Mouse (Mus musculus) G1E-ER4 (cell line): Measurements from ENCODE around the gene Opcml. TPM values are rescaled to one million over a fixed set of nuclear protein-coding genes. Genes with fewer than 3 reads are reported as not detected.

Experiments
- GATA1 ChIP-seq: IDR thresholded peaks from one replicate; pipeline ENCODE4 v1.8.0; 2012; ENCODE audit warnings: low read length, inconsistent platforms
- polyA plus RNA-seq: library from polyadenylated mRNA; stranded (reverse); fragments of >175 nt; gene quantifications from 2 replicates; pipeline ENCODE4 v1.2.3, GENCODE M21; 2012

The Opcml gene
- polyA plus RNA-seq, 1 experiment, result not detected

- no peak for TF ChIP-seq GATA1
Measured at GRCm38 (mm10) chr9:28490410-28490809, 699.8 kb downstream of the Opcml start.

DNA sequence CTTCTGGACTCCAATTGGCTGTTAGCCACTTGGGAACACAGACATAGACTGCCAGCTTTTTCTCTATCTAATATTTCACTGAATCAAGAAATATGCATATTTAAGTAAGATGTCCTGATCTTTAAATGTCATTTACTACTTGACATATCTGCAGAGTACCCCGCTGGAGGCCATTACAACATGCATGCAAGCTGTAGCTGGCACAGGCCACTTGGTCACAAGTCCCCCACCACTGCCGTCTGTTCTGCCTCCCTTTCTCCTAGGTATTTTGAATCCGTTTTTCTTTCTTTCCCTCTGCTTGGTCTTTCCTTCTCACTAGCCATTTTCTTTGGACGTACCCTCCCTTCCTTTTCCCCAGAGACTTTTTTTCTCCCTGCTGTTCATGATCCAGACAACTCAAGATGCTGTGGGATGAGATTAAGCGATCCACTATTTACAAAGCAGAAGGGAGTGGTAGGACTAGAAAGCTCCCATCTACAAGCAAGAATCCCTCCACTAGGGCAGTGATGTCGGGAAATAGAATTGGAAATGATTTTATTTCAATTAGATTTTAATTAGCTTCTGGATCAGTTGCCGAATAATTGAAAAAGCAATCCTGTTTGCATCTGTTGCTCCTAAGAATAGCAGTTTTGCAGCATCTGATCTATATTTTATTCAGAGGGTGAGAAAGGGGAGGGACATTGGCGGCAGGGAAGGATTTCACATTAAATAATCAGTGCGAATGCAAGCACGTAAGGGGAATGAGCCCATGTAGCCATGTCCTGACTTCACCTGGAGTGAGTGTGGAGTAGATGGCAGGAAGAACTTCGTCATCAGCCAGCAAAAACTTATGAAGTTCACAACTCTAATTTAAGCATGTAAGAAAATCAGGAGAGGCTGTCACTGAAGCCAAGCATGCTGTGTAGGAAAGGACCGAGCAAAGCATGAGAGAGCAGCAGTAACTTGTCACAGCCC lies 709.5 kb downstream of the Opcml start:
- no peak for TF ChIP-seq GATA1

DNA sequence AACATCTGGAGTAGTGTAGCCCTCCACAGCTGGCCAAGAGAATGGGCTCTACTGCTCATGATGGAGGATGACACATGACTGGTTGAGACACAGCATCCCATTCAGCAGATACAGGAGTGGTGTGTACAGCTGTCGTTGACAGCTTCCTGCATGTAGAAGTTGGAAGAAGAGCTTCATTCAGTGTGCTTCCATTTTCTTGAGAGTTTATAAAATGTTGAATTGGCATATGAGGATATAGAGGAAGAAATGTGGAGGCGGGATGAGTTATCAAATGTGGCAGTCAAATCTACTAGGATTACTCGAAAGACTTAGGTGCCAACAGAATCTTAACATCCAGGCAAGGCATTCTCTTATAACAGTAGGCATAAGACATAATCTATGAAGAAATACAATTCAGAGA lies 723.3 kb downstream of the Opcml start:
- TF ChIP-seq GATA1, result no peak

DNA sequence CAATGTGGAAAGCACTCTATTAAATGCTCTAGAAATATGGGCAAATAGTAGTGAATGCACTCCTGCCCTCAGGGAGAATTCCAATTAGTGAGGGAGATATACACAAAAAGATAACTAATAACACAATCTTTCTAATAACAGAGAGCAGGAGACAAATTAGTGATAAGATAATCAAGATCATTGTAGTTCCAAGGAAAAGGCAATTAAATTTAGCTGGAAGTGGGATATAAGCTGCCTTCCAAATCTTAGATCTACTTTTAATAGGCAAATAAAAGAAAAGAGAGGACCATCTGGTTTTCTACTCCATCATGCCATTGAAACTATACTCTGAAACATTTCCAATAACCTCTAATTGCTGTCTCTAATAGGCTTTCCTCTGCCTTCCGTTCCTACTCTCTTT lies 742.6 kb downstream of the Opcml start:
- no peak for TF ChIP-seq GATA1

DNA sequence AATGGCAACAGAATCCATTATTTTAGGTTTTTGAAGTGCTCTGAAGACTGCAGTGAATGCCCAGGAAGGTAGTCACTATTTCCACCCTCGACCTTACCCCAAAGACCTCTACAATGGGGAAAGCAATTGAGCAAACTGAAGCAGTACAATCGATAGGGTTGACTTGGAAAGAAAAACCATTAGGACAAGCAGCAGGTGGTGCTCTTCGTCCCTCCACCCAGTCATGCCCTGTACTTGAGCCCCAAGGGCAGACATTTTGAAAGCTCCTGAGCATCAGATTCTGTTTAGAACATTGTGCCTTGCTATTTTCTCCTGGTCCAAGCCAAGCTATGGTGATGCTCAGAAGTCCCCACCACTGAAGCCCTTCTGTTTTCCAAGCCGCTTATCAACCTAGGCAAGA lies 744.4 kb downstream of the Opcml start:
- no peak for TF ChIP-seq GATA1

DNA sequence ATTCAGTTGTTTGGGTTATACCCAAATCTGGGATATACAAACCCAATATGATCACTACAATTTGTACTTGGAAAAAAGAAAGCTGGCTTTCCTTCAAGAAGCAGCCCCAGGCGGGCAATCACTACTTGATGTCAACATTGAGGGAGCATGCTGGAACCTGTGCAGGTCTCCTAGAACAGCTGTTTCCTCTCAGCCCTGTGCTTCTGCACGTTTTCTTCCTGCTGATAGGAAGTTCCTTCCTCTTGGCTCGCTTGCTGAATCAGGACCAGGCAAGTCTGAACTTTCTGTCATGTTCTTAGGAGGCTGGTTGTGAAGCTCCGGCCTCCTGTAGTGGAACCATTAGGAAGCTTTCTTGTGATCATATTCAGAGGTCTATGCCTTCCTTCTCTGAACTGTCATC lies 746.1 kb downstream of the Opcml start:
- TF ChIP-seq GATA1, result no peak

- no peak for TF ChIP-seq GATA1
Measured at GRCm38 (mm10) chr9:28548189-28548588, 757.6 kb downstream of the Opcml start.

DNA sequence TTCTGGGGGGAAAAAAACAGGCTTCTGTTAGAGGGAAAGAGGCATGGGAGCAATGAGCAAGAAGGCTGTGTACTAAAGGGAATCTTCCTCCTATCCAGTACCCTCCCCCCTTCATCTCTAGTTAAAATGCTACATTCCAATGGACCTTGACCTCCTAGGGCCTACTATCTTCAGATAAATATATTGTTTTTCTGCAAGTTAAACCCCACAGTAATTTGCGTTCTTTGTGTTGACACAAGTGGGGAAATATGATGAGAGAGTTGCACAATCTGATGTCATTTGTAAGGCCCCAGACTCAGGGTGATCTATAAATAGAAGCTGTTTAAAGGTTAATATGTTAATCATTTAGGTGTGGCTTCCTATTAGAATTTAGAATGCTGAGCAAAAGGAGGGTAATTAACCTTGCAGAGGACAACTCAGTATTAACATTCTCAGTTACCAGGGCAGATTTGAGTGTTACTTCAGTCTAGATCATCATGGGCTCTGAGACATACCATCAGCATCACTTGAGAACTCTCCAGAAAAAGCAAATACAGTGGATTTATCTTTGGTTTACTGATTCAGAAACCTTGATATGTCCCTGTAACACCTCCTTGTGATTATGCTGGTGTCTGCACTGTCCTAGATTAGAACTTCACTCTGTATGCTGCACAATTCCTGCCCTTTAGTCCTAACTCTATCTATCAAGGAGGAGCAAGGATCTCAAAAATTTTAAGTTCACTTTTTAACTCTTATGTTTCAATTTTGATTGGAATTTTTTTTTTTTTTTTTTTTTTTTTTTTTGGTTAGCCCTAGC lies 762.0 kb downstream of the Opcml start:
- no peak for TF ChIP-seq GATA1

GRCm38 (mm10) chr9:28558628-28559027 lies 768.1 kb downstream of the Opcml start:
- TF ChIP-seq GATA1, result no peak

DNA sequence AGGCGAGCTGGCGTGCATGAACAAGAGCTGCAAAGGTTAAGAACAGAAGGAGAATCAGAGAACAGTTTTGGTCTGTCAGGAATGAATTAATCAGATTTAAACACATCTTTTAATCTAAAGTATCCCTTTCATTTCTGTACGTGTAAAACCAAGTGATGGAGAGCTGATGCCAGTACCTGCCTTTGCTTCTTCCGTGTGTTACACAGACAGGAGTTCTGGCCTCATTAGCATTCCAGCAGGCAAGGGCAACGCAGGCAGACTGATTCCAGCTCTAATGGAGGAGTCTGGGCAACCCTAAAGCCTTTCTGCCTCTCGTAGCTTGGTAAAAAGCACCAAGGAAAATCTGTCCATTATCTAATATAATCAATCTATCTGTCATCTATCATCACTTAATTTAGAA lies 771.2 kb downstream of the Opcml start:
- no peak for TF ChIP-seq GATA1

DNA sequence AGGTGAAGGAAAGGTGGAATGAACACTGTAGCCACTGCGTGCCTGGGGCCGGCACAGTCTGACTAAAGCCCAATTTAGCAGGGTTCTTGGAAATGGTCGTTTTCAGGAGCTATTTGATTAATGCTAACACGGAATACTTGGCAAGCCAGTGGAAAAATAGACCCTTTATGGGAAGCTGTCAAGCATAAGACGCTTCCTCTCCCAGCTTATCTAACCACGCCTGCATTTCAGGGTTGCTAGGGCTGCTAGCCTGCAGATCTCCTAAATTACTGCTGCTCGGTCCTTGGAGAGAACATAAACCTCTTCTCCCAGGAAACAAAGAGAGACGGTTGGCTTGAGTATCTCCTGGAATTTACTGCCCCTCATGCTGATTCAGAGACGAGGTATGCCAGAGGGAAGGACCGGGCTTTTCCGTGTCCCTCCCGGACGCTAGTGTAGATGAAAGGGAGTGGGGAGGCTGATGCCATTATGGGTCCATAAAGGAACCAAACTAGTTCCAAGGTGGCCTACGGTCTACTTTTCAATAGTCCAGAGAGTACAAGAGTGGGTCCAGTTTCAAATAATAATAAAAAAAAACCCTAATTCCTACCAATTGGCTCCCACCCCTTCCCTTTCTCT lies 772.6 kb downstream of the Opcml start:
- no peak for TF ChIP-seq GATA1

DNA sequence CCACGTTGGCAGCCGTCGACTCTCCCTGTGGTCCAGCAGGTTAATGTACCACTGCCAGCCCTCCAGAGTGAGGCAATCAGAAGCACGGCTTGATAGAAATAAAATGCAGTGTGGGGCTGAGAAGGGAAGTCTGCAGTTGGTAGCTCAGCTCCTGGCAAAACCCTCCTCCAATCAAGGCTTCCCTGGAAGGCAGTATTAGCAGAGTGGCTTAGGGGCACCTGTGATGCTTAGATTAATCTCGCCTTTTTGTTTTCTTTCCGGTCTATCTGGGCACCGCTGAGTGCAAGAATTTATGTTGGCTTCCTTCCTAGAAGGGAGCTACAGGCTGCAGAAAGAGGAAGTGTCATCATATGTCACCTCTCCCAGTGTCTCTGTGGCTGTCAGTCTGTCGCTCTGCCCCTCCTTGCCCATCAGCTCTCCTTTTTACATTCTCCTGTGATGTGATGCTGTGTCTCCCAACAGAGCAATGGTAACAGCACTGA lies 778.5 kb downstream of the Opcml start:
- TF ChIP-seq GATA1, result no peak

DNA sequence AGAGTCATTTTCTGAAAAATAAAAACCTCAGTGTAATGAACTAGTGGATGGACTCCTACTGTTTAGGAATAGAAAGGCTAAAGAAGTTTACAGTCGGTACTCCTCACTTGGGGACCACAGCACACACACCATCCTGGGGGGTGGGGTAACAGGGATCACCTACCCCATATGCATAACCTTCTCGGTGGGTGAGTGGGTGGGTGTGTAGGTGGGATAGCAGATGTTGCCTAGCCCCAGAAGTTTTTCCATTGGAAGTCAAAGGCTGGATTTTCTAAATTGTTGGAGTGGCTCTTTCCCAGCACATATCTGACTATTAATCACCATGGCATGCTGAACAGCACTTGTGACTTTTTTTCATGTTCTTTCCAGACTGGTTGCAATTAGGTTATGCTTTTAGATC lies 779.2 kb downstream of the Opcml start:
- no peak for TF ChIP-seq GATA1

DNA sequence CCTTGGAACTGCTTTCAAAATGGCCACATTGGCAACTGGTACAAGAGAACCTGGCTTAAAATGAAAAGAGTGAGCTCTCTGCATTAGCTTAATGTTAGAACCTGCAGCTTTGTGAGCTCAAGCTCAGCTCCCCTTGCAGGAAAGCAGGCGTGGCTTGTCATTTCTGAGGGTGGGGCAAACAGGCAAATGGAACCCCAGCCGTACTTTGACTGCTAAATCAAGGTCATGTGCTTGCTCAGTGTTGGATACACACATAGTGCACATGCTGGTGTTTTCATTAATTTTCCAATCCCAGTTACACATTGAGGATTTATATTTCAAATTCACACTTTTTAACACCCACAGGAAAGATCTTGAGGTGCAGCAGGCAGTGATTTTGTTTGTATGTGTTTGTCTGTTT lies 781.1 kb downstream of the Opcml start:
- no peak for TF ChIP-seq GATA1

GRCm38 (mm10) chr9:28572136-28572774 lies 781.7 kb downstream of the Opcml start:
- TF ChIP-seq GATA1, result no peak
